In genomic region chr1:135380071-135380991, GRCm38 (mm10) we compare ENCODE assay signal across 12 mouse cellular contexts. TPM values are rescaled to one million over a fixed set of nuclear protein-coding genes. Genes with fewer than 3 reads are reported as not detected.
DNase-seq lines count a peak whose midpoint lies in the region; ATAC-seq and TF ChIP-seq lines count a peak whose summit lies in the region.
"Had no signal": no experiment of that assay in that cellular context is flagged by ENCODE, and none has a peak within 500 bp of the region (broad histone marks: within the 10 kb centered on the region; RNA-seq: fewer than 3 reads in every experiment).

No protein-coding gene starts in this region.

- TF ChIP-seq EP300 in CH12.LX (IDR thresholded peaks at IDR 0.05; ENCODE audit: low read length): no peak

- no peak for DNase-seq in heart, adult 18-20 months
- DNase-seq in CH12.LX (ENCODE audit: extremely low read depth): no peak
- peak; percentile 56 to 59 for DNase-seq in cerebellum, adult 18-20 months
- DNase-seq in urinary bladder, adult 18-20 months (ENCODE audit: low spot score in 2 of 2): no peak
- DNase-seq in thymus, postnatal 36 days: no peak
- no peak for DNase-seq in thymus, adult 2 months
- DNase-seq: adrenal gland, adult 2 months; liver, embryonic 13.5 days; thymus, postnatal 25 days had no signal

- WGBS in heart, embryonic 16.5 days: 71% methylated on average over 15 of the region's 15 CpGs
- WGBS in hindbrain, embryonic 16.5 days: 62% methylated on average over 15 of the region's 15 CpGs
- 90% methylated on average over 15 of the region's 15 CpGs for WGBS in thymus, adult 2 months

- no peak overlapping the region for H3K27ac ChIP-seq in heart, embryonic 16.5 days (ENCODE audit: low read length)
- no peak overlapping the region for H3K27ac ChIP-seq in CH12.LX (ENCODE audit: insufficient read depth, low read depth)
- H3K27ac ChIP-seq in hindbrain, embryonic 16.5 days (ENCODE audit: low read depth, low read length): no peak overlapping the region
- H3K27ac ChIP-seq in thymus, adult 2 months (ENCODE audit: control insufficient read depth, insufficient read depth, low read length): no peak overlapping the region
- H3K27ac ChIP-seq: liver, embryonic 13.5 days had no signal

- no peaks in the 10 kb centered on the region for H3K27me3 ChIP-seq in heart, embryonic 16.5 days (ENCODE audit: control insufficient read depth, insufficient read depth, low read length)
- no peaks in the 10 kb centered on the region for H3K27me3 ChIP-seq in CH12.LX (replicated peaks)
- H3K27me3 ChIP-seq in hindbrain, embryonic 16.5 days (replicated peaks; ENCODE audit: control insufficient read depth, insufficient read depth, low read length): no peaks in the 10 kb centered on the region
- H3K27me3 ChIP-seq in thymus, adult 2 months (ENCODE audit: control insufficient read depth, insufficient read depth, low read length): no peaks in the 10 kb centered on the region

- dilution Hi-C loops in CH12.LX (cut with MboI; ENCODE audit: extremely low pct_ligation_motif_present, extremely low pct_unique_long_range_greater_than_20kb, low sequenced_read_pairs): no loop called here

- peaks cover 24% of the 10 kb centered on the region for H3K36me3 ChIP-seq in heart, embryonic 16.5 days (ENCODE audit: control insufficient read depth, insufficient read depth)
- peaks cover 24 to 39% of the 10 kb centered on the region in 2 experiments for H3K36me3 ChIP-seq in CH12.LX (replicated peaks in 1 of 2; ENCODE audit: control insufficient read depth in 1 of 2, insufficient read depth in 1 of 2, low read length in 1 of 2)
- peaks cover 16% of the 10 kb centered on the region for H3K36me3 ChIP-seq in hindbrain, embryonic 16.5 days (ENCODE audit: control insufficient read depth, insufficient read depth, low read length)
- H3K36me3 ChIP-seq in thymus, adult 2 months (ENCODE audit: control insufficient read depth, insufficient read depth, low read length): peaks cover 27% of the 10 kb centered on the region

- no peaks in the 10 kb centered on the region for H3K79me2 ChIP-seq in CH12.LX (replicated peaks; ENCODE audit: control insufficient read depth, extremely low read depth, insufficient read depth, poor library complexity, severe bottlenecking)

- H3K9ac ChIP-seq in heart, embryonic 16.5 days (ENCODE audit: low read length): no peak overlapping the region
- no peak overlapping the region for H3K9ac ChIP-seq in CH12.LX (ENCODE audit: insufficient read depth, low read depth)
- H3K9ac ChIP-seq in hindbrain, embryonic 16.5 days (ENCODE audit: low read depth, low read length): no peak overlapping the region
- H3K9ac ChIP-seq: liver, embryonic 13.5 days had no signal

- TF ChIP-seq RAD21 in CH12.LX (IDR thresholded peaks at IDR 0.05; ENCODE audit: low read depth, low read length): no peak

- TF ChIP-seq POLR2A in CH12.LX (IDR thresholded peaks at IDR 0.05; ENCODE audit: low read depth, low read length): no peak
- no peak for TF ChIP-seq POLR2A in thymus, adult 2 months (IDR thresholded peaks at IDR 0.05; ENCODE audit: control insufficient read depth, extremely low read depth, insufficient read depth, low read length, poor library complexity)

- TF ChIP-seq CTCF in CH12.LX (conservative IDR thresholded peaks at IDR 0.05 in 1 of 2, IDR thresholded peaks at IDR 0.05 in 1 of 2; ENCODE audit: low read depth in 2 of 2, low read length in 2 of 2): no peak
- no peak for TF ChIP-seq CTCF in thymus, adult 2 months (IDR thresholded peaks at IDR 0.05; ENCODE audit: borderline replicate concordance, control insufficient read depth, extremely low read depth, insufficient read depth, low read length, poor library complexity)

- peaks cover 30% of the 10 kb centered on the region for H3K4me1 ChIP-seq in heart, embryonic 16.5 days (ENCODE audit: control insufficient read depth, insufficient read depth, low read length)
- peaks cover under 1 to 3% of the 10 kb centered on the region in 2 experiments; a peak in 2 of 4 replicates for H3K4me1 ChIP-seq in CH12.LX (ENCODE audit: control insufficient read depth in 1 of 2, insufficient read depth in 2 of 2)
- peaks cover 4% of the 10 kb centered on the region for H3K4me1 ChIP-seq in hindbrain, embryonic 16.5 days (ENCODE audit: control insufficient read depth, insufficient read depth, low read depth, low read length)
- no peaks in the 10 kb centered on the region for H3K4me1 ChIP-seq in thymus, adult 2 months (replicated peaks; ENCODE audit: control insufficient read depth, insufficient read depth, low read length)
- H3K4me1 ChIP-seq: liver, embryonic 13.5 days had no signal

- in situ Hi-C loops in CH12.LX (cut with MboI; ENCODE audit: low pct_ligation_motif_present, low pct_unique_long_range_greater_than_20kb, low sequenced_read_pairs): no loop called here

- ATAC-seq in heart, embryonic 16.5 days (replicated peaks; ENCODE audit: extremely low read depth, insufficient read depth, low FRiP score): 0 out of 2 replicates have a peak, but pooled peaks have one; percentile 16
- 0 out of 2 replicates have a peak, but pooled peaks have one; percentile 14 for ATAC-seq in hindbrain, embryonic 16.5 days

- no peak overlapping the region for H3K4me2 ChIP-seq in heart, embryonic 16.5 days (ENCODE audit: low read depth, low read length)
- no peak overlapping the region for H3K4me2 ChIP-seq in CH12.LX (ENCODE audit: insufficient read depth, low read depth, poor library complexity, severe bottlenecking)
- no peak overlapping the region for H3K4me2 ChIP-seq in hindbrain, embryonic 16.5 days (ENCODE audit: low read length)
- H3K4me2 ChIP-seq: liver, embryonic 13.5 days had no signal

- H3K4me3 ChIP-seq in heart, embryonic 16.5 days (ENCODE audit: low read length): no peak overlapping the region
- no peak overlapping the region for H3K4me3 ChIP-seq in CH12.LX (replicated peaks in 1 of 3; ENCODE audit: low read depth in 2 of 3, low read length in 2 of 3, poor library complexity in 1 of 3)
- no peak overlapping the region for H3K4me3 ChIP-seq in hindbrain, embryonic 16.5 days (ENCODE audit: low read length)
- H3K4me3 ChIP-seq in thymus, adult 2 months (ENCODE audit: control insufficient read depth, insufficient read depth, low read length): no peak overlapping the region
- H3K4me3 ChIP-seq: liver, embryonic 13.5 days had no signal

- no peaks in the 10 kb centered on the region for H3K9me3 ChIP-seq in heart, embryonic 16.5 days (replicated peaks; ENCODE audit: control insufficient read depth, low read length)
- no peaks in the 10 kb centered on the region for H3K9me3 ChIP-seq in CH12.LX (replicated peaks; ENCODE audit: low read length)
- no peaks in the 10 kb centered on the region for H3K9me3 ChIP-seq in hindbrain, embryonic 16.5 days (ENCODE audit: control insufficient read depth, low read length)
- H3K9me3 ChIP-seq: liver, embryonic 13.5 days had no signal

TF ChIP-seq in CH12.LX, 34 proteins besides CTCF, POLR2A, EP300 and RAD21:
- no peak for TF ChIP-seq GABPA (IDR thresholded peaks at IDR 0.05; ENCODE audit: insufficient replicate concordance, low read depth, low read length)
- 0 out of 2 replicates have a peak, but pooled peaks have one; percentile 5 for TF ChIP-seq POLR2AphosphoS2 (IDR thresholded peaks at IDR 0.05; ENCODE audit: low read depth, low read length)

RNA-seq across cellular contexts. Expression of gene Shisa4, which starts 5.3 kb away (rescaled TPM):
- 23.5 and 24.7 TPM in 2 replicates for polyA plus RNA-seq in heart, embryonic 16.5 days (2015; fragmentation: Nextera tagmentation; extraction: Ambion mirVana)
- 1 to 10 TPM; 2.5 to 3.0 TPM for total RNA-seq in heart, adult 18-20 months (2021)
- 0.08 and 0.13 TPM in 2 replicates for total RNA-seq in CH12.LX (2012; rRNA removed)
- not detected in 2 replicates for total RNA-seq in CH12.LX (2014; rRNA removed)
- 0.18 and 0.41 TPM in 2 replicates for polyA plus RNA-seq in CH12.LX (2012; ENCODE audit: insufficient read length, low read depth)
- polyA plus RNA-seq in hindbrain, embryonic 16.5 days (2015; fragmentation: Nextera tagmentation; extraction: Ambion mirVana): 130 and 135 TPM in 2 replicates
- 18.0 and 26.4 TPM in 2 replicates for polyA plus RNA-seq in thymus, adult 2 months (2012; rRNA removed)
- total RNA-seq: megakaryocyte-erythroid progenitor cell, adult 5-6 weeks had no signal

RNA-seq across cellular contexts. Expression of gene Ipo9, which starts 50.0 kb away (rescaled TPM):
- 58.1 and 70.3 TPM in 2 replicates for polyA plus RNA-seq in heart, embryonic 16.5 days (2015; fragmentation: Nextera tagmentation; extraction: Ambion mirVana)
- total RNA-seq in heart, adult 18-20 months (2021): 10 to 100 TPM; 30.0 to 34.9 TPM
- total RNA-seq in CH12.LX (2012; rRNA removed) (38.3 and 38.9 TPM in 2 replicates), CH12.LX (2014; rRNA removed) (31.7 and 33.7 TPM in 2 replicates)
- 47.1 and 58.3 TPM in 2 replicates for polyA plus RNA-seq in CH12.LX (2012; ENCODE audit: insufficient read length, low read depth)
- polyA plus RNA-seq in hindbrain, embryonic 16.5 days (2015; fragmentation: Nextera tagmentation; extraction: Ambion mirVana): 102 and 109 TPM in 2 replicates
- 166 and 184 TPM in 2 replicates for polyA plus RNA-seq in thymus, adult 2 months (2012; rRNA removed)

RNA-seq across cellular contexts. Expression of gene Lmod1, which starts 55.7 kb away (rescaled TPM):
- 1.7 TPM in 2 replicates for polyA plus RNA-seq in heart, embryonic 16.5 days (2015; fragmentation: Nextera tagmentation; extraction: Ambion mirVana)
- total RNA-seq in heart, adult 18-20 months (2021): 1 to 10 TPM; 3.1 to 3.4 TPM
- total RNA-seq in CH12.LX (2012; rRNA removed) (not detected in 2 replicates), CH12.LX (2014; rRNA removed) (not detected in 2 replicates)
- polyA plus RNA-seq in CH12.LX (2012; ENCODE audit: insufficient read length, low read depth): not detected in 2 replicates
- polyA plus RNA-seq in hindbrain, embryonic 16.5 days (2015; fragmentation: Nextera tagmentation; extraction: Ambion mirVana): 0.28 and 0.46 TPM in 2 replicates
- polyA plus RNA-seq in thymus, adult 2 months (2012; rRNA removed): 2.4 and 3.4 TPM in 2 replicates
- total RNA-seq: megakaryocyte-erythroid progenitor cell, adult 5-6 weeks had no signal

Comparison
In these comparisons a context has a peak if more than half of its experiments do, and no peak if none do; other contexts are left out.
1. DNase-seq: peak in cerebellum, adult 18-20 months (2 of 2); none in heart, adult 18-20 months (0 of 2), CH12.LX (single experiment), urinary bladder, adult 18-20 months (0 of 2), thymus, postnatal 36 days (0 of 2) and thymus, adult 2 months (single experiment).
2. RNA of gene Shisa4, which starts 5.3 kb away (polyA plus RNA-seq): 130 to 135 TPM in hindbrain, embryonic 16.5 days, 23.5 to 24.7 TPM in heart, embryonic 16.5 days and 18.0 to 26.4 TPM in thymus, adult 2 months; 0.18 to 0.41 TPM in CH12.LX; every median in the first group is over 10 times any median in the second.